Mouse (Mus musculus): Measurements from ENCODE around the gene Rbms1.

Gene Rbms1

GRCm38 (mm10) chr2:60706866-60707265 lies 256.1 kb downstream of the Rbms1 start:
- peak in 1 of 2 experiments; percentile 0 for DNase-seq

GRCm38 (mm10) chr2:60705426-60705825 lies 257.6 kb downstream of the Rbms1 start:
- DNase-seq: no peak

GRCm38 (mm10) chr2:60703315-60703714 lies 259.7 kb downstream of the Rbms1 start:
- DNase-seq: no peak

GRCm38 (mm10) chr2:60700956-60701355 lies 262.0 kb downstream of the Rbms1 start:
- DNase-seq: no peak

Data from thymus, adult 18-20 months (tissue).